Mouse (Mus musculus) G1E (cell line): Measurements from ENCODE around the gene Eif4e3. TPM values are rescaled to one million over a fixed set of nuclear protein-coding genes. Genes with fewer than 3 reads are reported as not detected.

Experiments
- ATAC-seq: 2 replicates; pipeline ENCODE4 v1.8.0; 2016; ENCODE audit warnings: mild to moderate bottlenecking; ENCODE audit not compliant: insufficient number of reproducible peaks, poor library complexity, low FRiP score, severe bottlenecking; ENCODE audit errors: extremely low read depth
- DNase-seq: peaks from one replicate; pipeline ENCODE4 v3.0.0; 2012; ENCODE audit warnings: low spot score
- H3K27me3 ChIP-seq: 2 replicates; pipeline ENCODE4 v1.6.1; 2012; ENCODE audit warnings: mild to moderate bottlenecking, low read length, inconsistent platforms; ENCODE audit not compliant: insufficient read depth
- H3K36me3 ChIP-seq: replicated peaks from 2 replicates; pipeline ENCODE3; 2012; ENCODE audit warnings: mild to moderate bottlenecking, inconsistent platforms
- H3K4me1 ChIP-seq: 2 replicates; pipeline ENCODE4 v1.6.1; 2012; ENCODE audit warnings: low read depth, low read length, inconsistent platforms, mixed read lengths; ENCODE audit not compliant: insufficient read depth
- H3K4me3 ChIP-seq: 2 replicates; pipeline ENCODE4 v1.5.1; 2012; ENCODE audit warnings: low read depth, mild to moderate bottlenecking, inconsistent platforms, low read length, moderate library complexity, mixed read lengths
- H3K9me3 ChIP-seq: replicated peaks from 2 replicates; pipeline ENCODE4 v1.6.1; 2012; ENCODE audit warnings: inconsistent platforms
- CTCF ChIP-seq: IDR thresholded peaks from 2 replicates; pipeline ENCODE4 v1.5.1; 2012; ENCODE audit warnings: low read depth, low read length, inconsistent platforms, mixed read lengths
- GATA1 ChIP-seq: IDR thresholded peaks from 2 replicates; pipeline ENCODE4 v1.6.1; 2012; ENCODE audit warnings: borderline replicate concordance, low read length, inconsistent platforms, mixed read lengths
- GATA2 ChIP-seq: IDR thresholded peaks from 2 replicates; pipeline ENCODE4 v1.6.1; 2012; ENCODE audit warnings: low read depth, low read length, inconsistent platforms, borderline replicate concordance
- POLR2AphosphoS5 ChIP-seq: IDR thresholded peaks from 2 replicates; pipeline ENCODE4 v1.6.1; 2012; ENCODE audit warnings: low read depth, low read length, inconsistent platforms; ENCODE audit not compliant: insufficient replicate concordance
- TAL1 ChIP-seq: conservative IDR thresholded peaks from 2 replicates; pipeline ENCODE4 v1.6.1; 2012; ENCODE audit warnings: low read depth, low read length, inconsistent platforms, mixed read lengths
- polyA plus RNA-seq: library from polyadenylated mRNA; stranded (reverse); fragments of >175 nt; gene quantifications from 2 replicates; pipeline ENCODE4 v1.2.3, GENCODE M21; 2012
- total RNA-seq, 2 experiments: library from RNA; stranded (forward) in 1 of 2; stranded (reverse) in 1 of 2; fragments of 200-1000 nt in 1 of 2; fragments of >200 nt in 1 of 2; fragmentation: Nextera tagmentation in 1 of 2; gene quantifications; 2 replicates each; pipeline ENCODE4 v1.2.3; 2014 to 2017

Eif4e3 gene
- total RNA-seq (2014; fragmentation: Nextera tagmentation) (not detected in 2 replicates), total RNA-seq (2017) (0.12 TPM in 1 of 2 replicates, not detected in the other), polyA plus RNA-seq (not detected in 2 replicates)

GRCm38 (mm10) chr6:99666318-99667171 is at the start of gene Eif4e3, which contains the start of gene Gm20696:
Gene Eif4e3, minus strand, starts transcription at chr6:99666771.
Gene Gm20696, minus strand, starts transcription at chr6:99666797.
- no peaks in the 10 kb centered on the region for H3K36me3 ChIP-seq
- no peak for TF ChIP-seq TAL1
- TF ChIP-seq CTCF = no peak
- TF ChIP-seq GATA2 = no peak
- TF ChIP-seq GATA1 = no peak
- TF ChIP-seq POLR2AphosphoS5 = no peak
- no peaks in the 10 kb centered on the region for H3K27me3 ChIP-seq
- peaks cover 63% of the 10 kb centered on the region for H3K9me3 ChIP-seq
- no peak for DNase-seq
- H3K4me1 ChIP-seq = no peaks in the 10 kb centered on the region
- ATAC-seq = no peak
- H3K4me3 ChIP-seq = no peak within 1 kb of the TSS; the same call in 1 of the 2 replicates

GRCm38 (mm10) chr6:99715913-99716312 is 49.3 kb upstream of the Eif4e3 start:
- ATAC-seq (no peak), DNase-seq (no peak)

GRCm38 (mm10) chr6:99715191-99715590 is 48.6 kb upstream of the Eif4e3 start:
- H3K27me3 ChIP-seq = no peaks in the 10 kb centered on the region; the same call in 1 of the 2 replicates
- peaks cover 45% of the 10 kb centered on the region for H3K9me3 ChIP-seq
- no peaks in the 10 kb centered on the region for H3K36me3 ChIP-seq
- no peak for ATAC-seq
- no peaks in the 10 kb centered on the region for H3K4me1 ChIP-seq
- H3K4me3 ChIP-seq = no peak overlapping the region
- no peak for DNase-seq
- TF ChIP-seq GATA1 (no peak), POLR2AphosphoS5 (no peak), CTCF (no peak), GATA2 (no peak), TAL1 (no peak)

More at GRCm38 (mm10) chr6:99715913-99716312, 49.3 kb upstream of the Eif4e3 start:
- no peaks in the 10 kb centered on the region for H3K27me3 ChIP-seq
- peaks cover 44% of the 10 kb centered on the region for H3K9me3 ChIP-seq
- no peak overlapping the region for H3K4me3 ChIP-seq
- H3K36me3 ChIP-seq = no peaks in the 10 kb centered on the region
- H3K4me1 ChIP-seq = no peaks in the 10 kb centered on the region
- no peak for TF ChIP-seq POLR2AphosphoS5
- TF ChIP-seq TAL1 = no peak
- TF ChIP-seq GATA2 = no peak
- TF ChIP-seq CTCF = no peak
- no peak for TF ChIP-seq GATA1

- Histone ChIP-seq H3K9me3 (peaks cover 47% of the 10 kb centered on the region), H3K27me3 (no peaks in the 10 kb centered on the region; the same call in 1 of the 2 replicates), H3K36me3 (no peaks in the 10 kb centered on the region), H3K4me1 (no peaks in the 10 kb centered on the region), H3K4me3 (no peak overlapping the region)
- DNase-seq (no peak), ATAC-seq (no peak)
- TF ChIP-seq GATA2 (no peak), POLR2AphosphoS5 (no peak), GATA1 (no peak), CTCF (no peak), TAL1 (no peak)
Observed at GRCm38 (mm10) chr6:99713256-99713655, 46.7 kb upstream of the Eif4e3 start.

GRCm38 (mm10) chr6:99711576-99712101 is 45.1 kb upstream of the Eif4e3 start:
- TF ChIP-seq CTCF (no peak), POLR2AphosphoS5 (no peak), TAL1 (no peak), GATA1 (no peak), GATA2 (no peak)
- H3K4me1 ChIP-seq = no peaks in the 10 kb centered on the region
- no peak overlapping the region for H3K4me3 ChIP-seq
- no peaks in the 10 kb centered on the region for H3K36me3 ChIP-seq
- ATAC-seq (no peak), DNase-seq (no peak)
- H3K9me3 ChIP-seq = peaks cover 54% of the 10 kb centered on the region
- H3K27me3 ChIP-seq = no peaks in the 10 kb centered on the region; the same call in 1 of the 2 replicates

GRCm38 (mm10) chr6:99700484-99700883 is 33.9 kb upstream of the Eif4e3 start:
- Histone ChIP-seq H3K9me3 (peaks cover 52% of the 10 kb centered on the region), H3K36me3 (no peaks in the 10 kb centered on the region), H3K4me3 (no peak overlapping the region), H3K4me1 (no peaks in the 10 kb centered on the region), H3K27me3 (no peaks in the 10 kb centered on the region)
- no peak for TF ChIP-seq POLR2AphosphoS5
- no peak for TF ChIP-seq GATA2
- TF ChIP-seq TAL1 = no peak
- TF ChIP-seq GATA1 = no peak
- no peak for TF ChIP-seq CTCF
- ATAC-seq (no peak), DNase-seq (no peak)
